Mouse (Mus musculus): Measurements from ENCODE around the gene Lmntd2. TPM values are rescaled to one million over a fixed set of nuclear protein-coding genes. Genes with fewer than 3 reads are reported as not detected.

Lmntd2 gene
- polyA plus RNA-seq, 1 experiment from 2014 or later, result 1.5 TPM

GRCm38 (mm10) chr7:141213133-141213532, 747 bp downstream of the Lmntd2 start:
- Histone ChIP-seq H3K9ac (ENCODE audit: low read depth, low read length) (no peak overlapping the region), H3K4me3 (ENCODE audit: low read depth, low read length) (no peak overlapping the region), H3K4me2 (ENCODE audit: low read depth, low read length) (no peak overlapping the region), H3K4me1 (ENCODE audit: control insufficient read depth, insufficient read depth, low read length) (peaks cover 2% of the 10 kb centered on the region; the same call in 1 of the 2 replicates), H3K27me3 (replicated peaks; ENCODE audit: control insufficient read depth, insufficient read depth, low read length) (no peaks in the 10 kb centered on the region), H3K36me3 (ENCODE audit: control insufficient read depth, insufficient read depth, low read length) (0 out of 2 replicates have a peak, but pooled peaks cover 2% of the 10 kb centered on the region), H3K9me3 (ENCODE audit: control insufficient read depth, low read length) (no peaks in the 10 kb centered on the region), H3K27ac (replicated peaks; ENCODE audit: low read depth, low read length) (no peak overlapping the region)
- DNase-seq (ENCODE audit: low spot score), result no peak
- 78% methylated on average over 3 of the region's 3 CpGs for WGBS
- no peak for ATAC-seq (ENCODE audit: low read depth)

GRCm38 (mm10) chr7:141210606-141211131, 3.2 kb downstream of the Lmntd2 start:
- Histone ChIP-seq H3K4me2 (ENCODE audit: low read depth, low read length) (no peak overlapping the region), H3K27ac (replicated peaks; ENCODE audit: low read depth, low read length) (no peak overlapping the region), H3K4me1 (ENCODE audit: control insufficient read depth, insufficient read depth, low read length) (no peaks in the 10 kb centered on the region), H3K9me3 (ENCODE audit: control insufficient read depth, low read length) (no peaks in the 10 kb centered on the region), H3K27me3 (replicated peaks; ENCODE audit: control insufficient read depth, insufficient read depth, low read length) (no peaks in the 10 kb centered on the region), H3K9ac (ENCODE audit: low read depth, low read length) (no peak overlapping the region), H3K4me3 (ENCODE audit: low read depth, low read length) (no peak overlapping the region), H3K36me3 (ENCODE audit: control insufficient read depth, insufficient read depth, low read length) (no peaks in the 10 kb centered on the region)
- DNase-seq (ENCODE audit: low spot score) (no peak), ATAC-seq (ENCODE audit: low read depth) (no peak)
- 85% methylated on average over 13 of the region's 14 CpGs for WGBS

- ATAC-seq (ENCODE audit: low read depth) (no peak), DNase-seq (ENCODE audit: low spot score) (no peak)
- WGBS, result 78% methylated on average over 12 of the region's 12 CpGs
- H3K27me3 ChIP-seq (replicated peaks; ENCODE audit: control insufficient read depth, insufficient read depth, low read length), result no peaks in the 10 kb centered on the region
- H3K9me3 ChIP-seq (ENCODE audit: control insufficient read depth, low read length), result no peaks in the 10 kb centered on the region
- H3K9ac ChIP-seq (ENCODE audit: low read depth, low read length), result no peak overlapping the region
- H3K27ac ChIP-seq (replicated peaks; ENCODE audit: low read depth, low read length), result no peak overlapping the region
- H3K4me3 ChIP-seq (ENCODE audit: low read depth, low read length), result no peak overlapping the region
- H3K4me1 ChIP-seq (ENCODE audit: control insufficient read depth, insufficient read depth, low read length), result no peaks in the 10 kb centered on the region
- no peak overlapping the region for H3K4me2 ChIP-seq (ENCODE audit: low read depth, low read length)
- H3K36me3 ChIP-seq (ENCODE audit: control insufficient read depth, insufficient read depth, low read length), result no peaks in the 10 kb centered on the region
Measured at GRCm38 (mm10) chr7:141210137-141210536, 3.7 kb downstream of the Lmntd2 start.

GRCm38 (mm10) chr7:141209526-141209925, 4.4 kb downstream of the Lmntd2 start:
- WGBS, result 79% methylated on average over 3 of the region's 3 CpGs
- Histone ChIP-seq H3K36me3 (ENCODE audit: control insufficient read depth, insufficient read depth, low read length) (no peaks in the 10 kb centered on the region), H3K27me3 (replicated peaks; ENCODE audit: control insufficient read depth, insufficient read depth, low read length) (no peaks in the 10 kb centered on the region), H3K9ac (ENCODE audit: low read depth, low read length) (no peak overlapping the region), H3K4me3 (ENCODE audit: low read depth, low read length) (no peak overlapping the region), H3K4me1 (ENCODE audit: control insufficient read depth, insufficient read depth, low read length) (no peaks in the 10 kb centered on the region), H3K27ac (replicated peaks; ENCODE audit: low read depth, low read length) (no peak overlapping the region), H3K4me2 (ENCODE audit: low read depth, low read length) (no peak overlapping the region), H3K9me3 (ENCODE audit: control insufficient read depth, low read length) (no peaks in the 10 kb centered on the region)
- DNase-seq (ENCODE audit: low spot score) (no peak), ATAC-seq (ENCODE audit: low read depth) (no peak)

- Histone ChIP-seq H3K9ac (ENCODE audit: low read depth, low read length) (no peak overlapping the region), H3K27me3 (replicated peaks; ENCODE audit: control insufficient read depth, insufficient read depth, low read length) (no peaks in the 10 kb centered on the region), H3K9me3 (ENCODE audit: control insufficient read depth, low read length) (no peaks in the 10 kb centered on the region), H3K27ac (replicated peaks; ENCODE audit: low read depth, low read length) (no peak overlapping the region), H3K4me1 (ENCODE audit: control insufficient read depth, insufficient read depth, low read length) (no peaks in the 10 kb centered on the region), H3K4me2 (ENCODE audit: low read depth, low read length) (no peak overlapping the region), H3K36me3 (ENCODE audit: control insufficient read depth, insufficient read depth, low read length) (no peaks in the 10 kb centered on the region), H3K4me3 (ENCODE audit: low read depth, low read length) (no peak overlapping the region)
- WGBS, result 89% methylated on average over 18 of the region's 18 CpGs
- ATAC-seq (ENCODE audit: low read depth), result no peak
- DNase-seq (ENCODE audit: low spot score), result no peak
Measured at GRCm38 (mm10) chr7:141206182-141206937, 7.5 kb downstream of the Lmntd2 start.

GRCm38 (mm10) chr7:141205504-141205903, 8.4 kb downstream of the Lmntd2 start:
- Histone ChIP-seq H3K4me1 (ENCODE audit: control insufficient read depth, insufficient read depth, low read length) (no peaks in the 10 kb centered on the region), H3K4me3 (ENCODE audit: low read depth, low read length) (no peak overlapping the region), H3K9me3 (ENCODE audit: control insufficient read depth, low read length) (no peaks in the 10 kb centered on the region), H3K4me2 (ENCODE audit: low read depth, low read length) (no peak overlapping the region), H3K27ac (replicated peaks; ENCODE audit: low read depth, low read length) (no peak overlapping the region), H3K9ac (ENCODE audit: low read depth, low read length) (no peak overlapping the region), H3K27me3 (replicated peaks; ENCODE audit: control insufficient read depth, insufficient read depth, low read length) (no peaks in the 10 kb centered on the region), H3K36me3 (ENCODE audit: control insufficient read depth, insufficient read depth, low read length) (no peaks in the 10 kb centered on the region)
- DNase-seq (ENCODE audit: low spot score) (no peak), ATAC-seq (ENCODE audit: low read depth) (no peak)
- 92% methylated on average over 5 of the region's 5 CpGs for WGBS

GRCm38 (mm10) chr7:141204546-141204945, 9.3 kb downstream of the Lmntd2 start:
- Histone ChIP-seq H3K4me3 (ENCODE audit: low read depth, low read length) (no peak overlapping the region), H3K36me3 (ENCODE audit: control insufficient read depth, insufficient read depth, low read length) (no peaks in the 10 kb centered on the region), H3K4me1 (ENCODE audit: control insufficient read depth, insufficient read depth, low read length) (no peaks in the 10 kb centered on the region), H3K27ac (replicated peaks; ENCODE audit: low read depth, low read length) (no peak overlapping the region), H3K4me2 (ENCODE audit: low read depth, low read length) (no peak overlapping the region), H3K27me3 (replicated peaks; ENCODE audit: control insufficient read depth, insufficient read depth, low read length) (no peaks in the 10 kb centered on the region), H3K9me3 (ENCODE audit: control insufficient read depth, low read length) (no peaks in the 10 kb centered on the region), H3K9ac (ENCODE audit: low read depth, low read length) (no peak overlapping the region)
- ATAC-seq (ENCODE audit: low read depth) (no peak), DNase-seq (ENCODE audit: low spot score) (no peak)
- 87% methylated on average over 3 of the region's 3 CpGs for WGBS

GRCm38 (mm10) chr7:141198121-141198520, 15.8 kb downstream of the Lmntd2 start:
- whole genome bisulfite sequencing, result 92% methylated on average over 4 of the region's 4 CpGs
- Histone ChIP-seq H3K9ac (ENCODE audit: low read depth, low read length) (no peak overlapping the region), H3K9me3 (ENCODE audit: control insufficient read depth, low read length) (no peaks in the 10 kb centered on the region), H3K27me3 (replicated peaks; ENCODE audit: control insufficient read depth, insufficient read depth, low read length) (no peaks in the 10 kb centered on the region), H3K36me3 (ENCODE audit: control insufficient read depth, insufficient read depth, low read length) (no peaks in the 10 kb centered on the region), H3K4me1 (ENCODE audit: control insufficient read depth, insufficient read depth, low read length) (0 out of 2 replicates have a peak, but pooled peaks cover under 1% of the 10 kb centered on the region), H3K27ac (replicated peaks; ENCODE audit: low read depth, low read length) (no peak overlapping the region), H3K4me2 (ENCODE audit: low read depth, low read length) (no peak overlapping the region), H3K4me3 (ENCODE audit: low read depth, low read length) (no peak overlapping the region)
- no peak for DNase-seq (ENCODE audit: low spot score)
- no peak for ATAC-seq (ENCODE audit: low read depth)

All from embryonic facial prominence, embryonic 14.5 days (tissue).